Mouse (Mus musculus): ENCODE measurements around the gene Cks1brt. TPM values are rescaled to one million over a fixed set of nuclear protein-coding genes. Genes with fewer than 3 reads are reported as not detected.
"Not testable (repeated sequence)": the region's sequence is repeated elsewhere in the genome, so short reads cannot be mapped to it uniquely, and the experiment has no call there.

Cks1brt gene
- not detected in 2 replicates for polyA plus RNA-seq (2012; rRNA removed)

- H3K27me3 ChIP-seq (ENCODE audit: control insufficient read depth, insufficient read depth, low read length) = no peaks in the 10 kb centered on the region
- no peak for DNase-seq
- WGBS = 83% methylated on average over 3 of the region's 3 CpGs
- no peaks in the 10 kb centered on the region for H3K4me1 ChIP-seq (ENCODE audit: control insufficient read depth, insufficient read depth, low read length)
- no peak within 1 kb of the TSS for H3K27ac ChIP-seq (ENCODE audit: insufficient read depth, low read length)
- no peak within 1 kb of the TSS for H3K4me3 ChIP-seq (replicated peaks; ENCODE audit: insufficient read depth, low read depth, low read length)
- TF ChIP-seq CTCF (IDR thresholded peaks at IDR 0.05; ENCODE audit: borderline replicate concordance, insufficient read depth, low read depth, low read length) = no peak
- no peak for TF ChIP-seq POLR2A (IDR thresholded peaks at IDR 0.05; ENCODE audit: borderline replicate concordance, insufficient read depth, low read length)
Measured at GRCm38 (mm10) chr8:85151624-85152023, at the start of gene Cks1brt. Gene Cks1brt, plus strand, starts transcription at chr8:85151924.

GRCm38 (mm10) chr8:85113241-85113640 lies 38.5 kb upstream of the Cks1brt start:
- H3K27ac ChIP-seq (ENCODE audit: insufficient read depth, low read length) = no peak overlapping the region
- DNase-seq = no peak
- TF ChIP-seq POLR2A (IDR thresholded peaks at IDR 0.05; ENCODE audit: borderline replicate concordance, insufficient read depth, low read length) (no peak), CTCF (IDR thresholded peaks at IDR 0.05; ENCODE audit: borderline replicate concordance, insufficient read depth, low read depth, low read length) (no peak)
- 93% methylated on average over 10 of the region's 10 CpGs for WGBS
- no peaks in the 10 kb centered on the region; the same call in 1 of the 2 replicates for H3K4me1 ChIP-seq (ENCODE audit: control insufficient read depth, insufficient read depth, low read length)
- H3K27me3 ChIP-seq (ENCODE audit: control insufficient read depth, insufficient read depth, low read length) = no peaks in the 10 kb centered on the region; the same call in 1 of the 2 replicates
- no peak overlapping the region for H3K4me3 ChIP-seq (replicated peaks; ENCODE audit: insufficient read depth, low read depth, low read length)

GRCm38 (mm10) chr8:85115501-85115900 lies 36.2 kb upstream of the Cks1brt start:
- 80% methylated on average over 4 of the region's 4 CpGs for WGBS
- TF ChIP-seq POLR2A (IDR thresholded peaks at IDR 0.05; ENCODE audit: borderline replicate concordance, insufficient read depth, low read length) (no peak), CTCF (IDR thresholded peaks at IDR 0.05; ENCODE audit: borderline replicate concordance, insufficient read depth, low read depth, low read length) (no peak)
- Histone ChIP-seq H3K27me3 (ENCODE audit: control insufficient read depth, insufficient read depth, low read length) (no peaks in the 10 kb centered on the region; the same call in 1 of the 2 replicates), H3K27ac (ENCODE audit: insufficient read depth, low read length) (no peak overlapping the region), H3K4me3 (replicated peaks; ENCODE audit: insufficient read depth, low read depth, low read length) (no peak overlapping the region), H3K4me1 (ENCODE audit: control insufficient read depth, insufficient read depth, low read length) (no peaks in the 10 kb centered on the region; the same call in 1 of the 2 replicates)
- DNase-seq = no peak

GRCm38 (mm10) chr8:85116984-85117383 lies 34.7 kb upstream of the Cks1brt start:
- no peak for DNase-seq
- no peak overlapping the region for H3K4me3 ChIP-seq (replicated peaks; ENCODE audit: insufficient read depth, low read depth, low read length)
- no peaks in the 10 kb centered on the region; the same call in 1 of the 2 replicates for H3K4me1 ChIP-seq (ENCODE audit: control insufficient read depth, insufficient read depth, low read length)
- WGBS = 95% methylated on average over 7 of the region's 7 CpGs
- H3K27ac ChIP-seq (ENCODE audit: insufficient read depth, low read length) = no peak overlapping the region
- TF ChIP-seq CTCF (IDR thresholded peaks at IDR 0.05; ENCODE audit: borderline replicate concordance, insufficient read depth, low read depth, low read length) (no peak), POLR2A (IDR thresholded peaks at IDR 0.05; ENCODE audit: borderline replicate concordance, insufficient read depth, low read length) (no peak)
- H3K27me3 ChIP-seq (ENCODE audit: control insufficient read depth, insufficient read depth, low read length) = no peaks in the 10 kb centered on the region

- Histone ChIP-seq H3K27me3 (ENCODE audit: control insufficient read depth, insufficient read depth, low read length) (no peaks in the 10 kb centered on the region), H3K27ac (ENCODE audit: insufficient read depth, low read length) (no peak overlapping the region), H3K4me3 (replicated peaks; ENCODE audit: insufficient read depth, low read depth, low read length) (peak overlapping the region; percentile 86), H3K4me1 (ENCODE audit: control insufficient read depth, insufficient read depth, low read length) (no peaks in the 10 kb centered on the region; the same call in 1 of the 2 replicates)
- 8% methylated on average over 37 of the region's 37 CpGs for WGBS
- peak; percentile 86 to 88 for DNase-seq
- peak; percentile 1; the same call in 1 of the 2 replicates for TF ChIP-seq CTCF (IDR thresholded peaks at IDR 0.05; ENCODE audit: borderline replicate concordance, insufficient read depth, low read depth, low read length)
- TF ChIP-seq POLR2A (IDR thresholded peaks at IDR 0.05; ENCODE audit: borderline replicate concordance, insufficient read depth, low read length) = peak; percentile 29; the same call in 1 of the 2 replicates
Measured at GRCm38 (mm10) chr8:85119052-85119981, 32.4 kb upstream of the Cks1brt start.

- not testable (repeated sequence) for H3K27ac ChIP-seq (ENCODE audit: insufficient read depth, low read length); H3K27me3 ChIP-seq (ENCODE audit: control insufficient read depth, insufficient read depth, low read length); H3K4me3 ChIP-seq (replicated peaks; ENCODE audit: insufficient read depth, low read depth, low read length); DNase-seq; H3K4me1 ChIP-seq (ENCODE audit: control insufficient read depth, insufficient read depth, low read length)
- WGBS = 76% methylated on average over 5 of the region's 5 CpGs
Measured at GRCm38 (mm10) chr8:85120251-85120650, 31.5 kb upstream of the Cks1brt start.

GRCm38 (mm10) chr8:85122995-85123394 lies 28.7 kb upstream of the Cks1brt start, which contains the start of gene Zfp791:
Gene Zfp791, minus strand, starts transcription at chr8:85123095.
- 81% methylated on average over 3 of the region's 3 CpGs for WGBS

GRCm38 (mm10) chr8:85123691-85124090 lies 28.0 kb upstream of the Cks1brt start:
- TF ChIP-seq POLR2A (IDR thresholded peaks at IDR 0.05; ENCODE audit: borderline replicate concordance, insufficient read depth, low read length) = no peak
- no peak for TF ChIP-seq CTCF (IDR thresholded peaks at IDR 0.05; ENCODE audit: borderline replicate concordance, insufficient read depth, low read depth, low read length)
- no peaks in the 10 kb centered on the region for H3K27me3 ChIP-seq (ENCODE audit: control insufficient read depth, insufficient read depth, low read length)
- no peaks in the 10 kb centered on the region for H3K4me1 ChIP-seq (ENCODE audit: control insufficient read depth, insufficient read depth, low read length)
- no peak for DNase-seq
- H3K4me3 ChIP-seq (replicated peaks; ENCODE audit: insufficient read depth, low read depth, low read length) = no peak overlapping the region
- H3K27ac ChIP-seq (ENCODE audit: insufficient read depth, low read length) = no peak overlapping the region
- WGBS = 88% methylated on average over 8 of the region's 8 CpGs

More at GRCm38 (mm10) chr8:85122995-85123394, 28.7 kb upstream of the Cks1brt start, which contains the start of gene Zfp791:
- no peak within 1 kb of the TSS for H3K4me3 ChIP-seq (replicated peaks; ENCODE audit: insufficient read depth, low read depth, low read length)
- TF ChIP-seq CTCF (IDR thresholded peaks at IDR 0.05; ENCODE audit: borderline replicate concordance, insufficient read depth, low read depth, low read length) = no peak
- no peak for TF ChIP-seq POLR2A (IDR thresholded peaks at IDR 0.05; ENCODE audit: borderline replicate concordance, insufficient read depth, low read length)
- no peaks in the 10 kb centered on the region for H3K27me3 ChIP-seq (ENCODE audit: control insufficient read depth, insufficient read depth, low read length)
- no peak for DNase-seq
- no peak within 1 kb of the TSS for H3K27ac ChIP-seq (ENCODE audit: insufficient read depth, low read length)
- H3K4me1 ChIP-seq (ENCODE audit: control insufficient read depth, insufficient read depth, low read length) = no peaks in the 10 kb centered on the region; the same call in 1 of the 2 replicates

Data from cerebellum, adult 2 months (tissue).